Mouse (Mus musculus) layer of hippocampus, adult 11-12 months (tissue): ENCODE measurements at regions not wholly inside any gene's neighbourhood (a gene's known extent, or its start where the extent isn't known, plus 50 kb on each side); places are given as distances from the start of the nearest gene placed in this dataset.

ENCODE experiments used
- DNase-seq: peaks from one replicate; pipeline ENCODE4 v3.0.0; 2022; ENCODE audit warnings: low spot score

DNA sequence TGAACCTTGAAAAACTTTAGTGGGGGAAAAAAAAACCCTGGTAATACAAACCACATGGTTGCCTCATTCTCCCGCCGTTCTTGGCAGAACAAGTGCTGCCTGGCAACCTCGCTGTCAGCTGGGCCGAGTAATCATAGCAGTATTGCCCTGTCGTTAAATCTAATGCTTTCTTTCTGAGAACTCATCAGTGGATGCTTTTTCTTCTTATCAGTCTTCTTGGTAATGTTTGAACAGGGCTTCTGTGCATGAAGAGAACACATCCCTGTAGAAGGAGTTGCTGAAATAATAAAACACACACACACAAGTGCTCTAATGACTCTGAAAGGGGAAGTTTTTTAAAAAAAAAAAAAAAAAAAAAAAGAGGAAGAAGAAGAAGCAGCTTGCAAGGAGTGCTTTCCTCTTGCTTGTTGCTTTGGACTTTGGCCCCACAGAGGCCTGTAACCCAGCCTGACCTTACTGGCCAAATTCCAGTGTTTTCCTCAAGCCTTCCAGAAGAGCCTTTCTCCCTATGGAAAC, 200.9 kb upstream of the Cited2 start:
- peak; percentile 50 for DNase-seq

DNA sequence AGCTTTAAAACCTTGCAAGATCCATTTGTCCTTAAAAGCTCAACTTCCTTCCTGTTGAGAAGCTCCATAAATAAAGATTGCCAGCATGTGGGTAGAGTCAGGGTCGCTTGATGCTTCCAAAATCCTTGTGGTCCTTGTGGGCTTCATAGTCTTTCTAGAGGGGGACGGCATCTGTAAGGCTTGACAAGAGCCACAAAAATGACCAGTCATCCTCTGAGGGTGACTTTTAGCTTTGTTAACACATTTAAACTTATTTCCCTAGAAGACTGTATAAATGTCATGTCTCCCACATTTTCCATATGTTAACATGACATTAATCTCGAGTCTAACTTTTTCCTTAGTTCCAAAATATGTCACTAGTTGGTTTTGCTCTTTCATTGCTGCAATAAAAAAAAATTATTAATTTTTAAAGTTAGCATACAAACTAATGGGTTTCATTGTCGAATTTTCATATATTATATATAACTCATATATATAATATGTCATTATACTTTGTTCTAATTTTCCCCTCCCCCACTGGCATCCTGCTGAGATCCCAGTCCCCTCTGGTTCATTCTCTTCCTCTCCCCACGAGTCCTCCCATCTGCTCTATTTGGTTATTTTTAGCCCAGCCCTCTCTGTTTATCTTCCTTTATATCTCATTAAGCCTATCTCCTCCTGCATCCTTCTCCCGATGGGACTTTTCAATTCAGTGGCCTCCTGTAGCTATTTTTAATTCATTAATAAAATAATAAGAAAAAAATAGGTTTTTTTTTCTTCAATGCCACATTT, 199.3 kb upstream of the Cited2 start:
- DNase-seq: no peak

- DNase-seq: no peak
These were observed 195.8 kb upstream of the Cited2 start for GRCm38 (mm10) chr10:17527151-17527737.

DNA sequence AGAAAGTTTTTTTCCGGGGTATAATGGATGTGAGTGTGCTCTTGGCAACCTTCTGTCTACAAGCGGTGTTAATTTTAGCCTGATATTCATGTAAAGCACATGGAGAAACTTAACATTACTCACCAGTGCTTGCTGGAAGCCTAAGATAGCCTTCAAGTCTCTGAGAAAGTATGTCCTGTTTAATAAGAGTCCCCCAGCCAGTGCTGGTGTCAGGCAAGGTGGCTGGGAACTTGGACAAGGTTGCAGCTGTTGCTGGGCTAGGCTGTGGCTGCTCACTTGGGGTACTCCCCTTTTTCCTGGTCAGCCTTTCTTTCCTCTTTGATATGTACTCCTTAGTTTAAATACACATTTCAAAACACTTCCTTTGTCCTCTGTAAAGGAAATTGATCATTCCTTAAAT, 194.9 kb upstream of the Cited2 start:
- no peak for DNase-seq

DNA sequence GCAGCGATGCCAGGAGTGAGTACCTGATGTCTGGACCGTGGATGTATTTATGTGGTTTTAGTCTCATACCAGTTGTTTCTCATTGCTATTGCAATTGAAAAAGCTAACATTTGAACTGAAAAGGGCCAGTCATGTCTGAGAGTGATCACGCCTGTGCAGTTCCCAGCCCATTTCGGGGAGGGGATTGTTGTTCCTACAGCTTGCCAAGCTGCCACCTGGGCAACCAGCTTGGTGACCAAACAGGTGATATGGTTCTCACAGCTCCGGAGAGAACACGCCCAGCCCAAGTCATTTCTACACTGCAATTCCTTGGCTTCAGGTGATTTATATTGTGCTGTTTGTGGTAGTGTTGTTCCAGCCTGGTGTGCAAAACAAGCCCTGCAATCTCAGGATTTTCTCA, 194.2 kb upstream of the Cited2 start:
- no peak for DNase-seq

- no peak for DNase-seq
These were observed 193.0 kb upstream of the Cited2 start for GRCm38 (mm10) chr10:17529851-17530509.

DNA sequence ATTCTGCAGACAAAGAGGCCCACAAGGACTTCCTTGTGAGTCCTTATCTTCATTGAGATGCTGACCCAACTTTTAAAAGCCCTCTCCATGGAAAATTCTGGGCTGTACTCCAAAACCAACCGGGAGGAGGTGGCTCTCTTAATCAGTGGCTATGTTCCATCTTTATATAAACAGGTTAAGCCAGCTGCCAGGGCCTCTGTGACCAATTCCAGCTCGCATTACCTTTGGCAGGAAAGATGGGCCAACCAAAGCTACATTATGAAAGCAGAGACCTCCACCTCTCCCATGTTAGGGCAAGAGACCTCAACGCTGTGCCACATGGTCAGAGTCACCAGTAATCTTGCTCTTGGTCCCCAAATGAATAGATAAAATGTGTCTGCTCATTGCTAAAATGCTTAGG, 192.0 kb upstream of the Cited2 start:
- no peak for DNase-seq

GRCm38 (mm10) chr10:17538944-17539533, 184.0 kb upstream of the Cited2 start:
- DNase-seq: no peak

GRCm38 (mm10) chr10:17540404-17541375, 182.3 kb upstream of the Cited2 start:
- no peak for DNase-seq

DNA sequence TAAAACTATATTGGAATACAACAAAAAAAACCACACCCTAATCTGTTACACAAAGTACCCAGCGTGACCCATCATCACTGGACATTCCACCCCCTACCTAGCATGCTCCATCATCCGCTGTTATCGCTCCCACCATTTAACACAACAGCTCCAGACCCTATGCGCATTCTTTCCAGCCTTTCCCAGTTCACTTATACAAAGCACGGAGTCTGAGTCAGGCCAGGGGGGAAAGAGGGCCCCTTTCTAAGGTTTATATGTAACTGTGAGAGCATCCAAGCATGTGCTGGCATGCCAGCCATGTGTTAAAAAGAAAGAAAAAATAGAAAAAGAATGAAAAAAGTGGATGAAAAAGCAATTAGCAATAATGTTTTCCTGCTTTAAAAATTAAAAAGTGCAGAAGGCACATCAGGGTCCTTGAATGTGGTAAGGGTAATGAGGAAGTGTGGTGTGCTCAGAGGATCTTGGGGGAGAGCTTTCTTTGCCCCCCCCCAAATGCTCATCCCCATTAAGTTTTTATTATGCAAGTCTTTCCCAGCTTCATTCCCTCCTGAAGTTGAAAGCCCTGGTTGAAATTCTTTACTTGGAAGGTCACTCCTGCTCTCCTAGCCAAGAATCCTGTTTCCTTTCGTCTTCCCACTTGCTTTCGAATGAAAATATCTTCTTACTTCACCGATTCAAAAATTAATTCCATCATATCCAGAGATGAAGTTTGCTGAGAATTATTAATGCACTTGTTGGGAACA, 180.7 kb upstream of the Cited2 start:
- DNase-seq: no peak

DNA sequence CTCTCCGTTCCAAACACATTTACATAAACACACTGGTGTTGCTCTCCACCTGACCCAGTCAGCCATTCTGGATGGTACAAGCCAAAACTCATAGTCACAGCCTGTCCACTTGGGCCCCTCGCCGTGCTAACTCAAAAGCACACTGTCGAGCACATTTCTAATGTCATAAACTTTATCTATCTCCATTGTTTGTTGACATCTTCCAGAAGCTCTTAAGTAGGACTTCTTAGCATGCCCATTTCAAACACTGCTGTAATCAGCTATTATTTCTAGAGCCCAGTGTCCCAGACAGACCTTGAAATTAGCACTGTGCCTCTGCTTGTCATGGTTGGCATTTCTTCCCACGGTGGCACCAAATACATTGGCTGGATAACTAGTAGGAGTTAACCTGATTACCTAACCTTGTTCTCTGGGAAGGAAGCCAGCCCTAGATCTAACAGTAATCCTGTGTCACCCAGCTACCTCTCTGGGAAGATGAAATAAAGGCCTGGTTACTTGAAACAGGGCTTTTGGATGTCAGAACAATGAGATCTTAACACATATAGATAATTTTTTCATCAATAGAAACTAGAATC, 180.1 kb upstream of the Cited2 start:
- DNase-seq: no peak

GRCm38 (mm10) chr10:17545291-17545690, 177.7 kb upstream of the Cited2 start:
- no peak for DNase-seq

DNA sequence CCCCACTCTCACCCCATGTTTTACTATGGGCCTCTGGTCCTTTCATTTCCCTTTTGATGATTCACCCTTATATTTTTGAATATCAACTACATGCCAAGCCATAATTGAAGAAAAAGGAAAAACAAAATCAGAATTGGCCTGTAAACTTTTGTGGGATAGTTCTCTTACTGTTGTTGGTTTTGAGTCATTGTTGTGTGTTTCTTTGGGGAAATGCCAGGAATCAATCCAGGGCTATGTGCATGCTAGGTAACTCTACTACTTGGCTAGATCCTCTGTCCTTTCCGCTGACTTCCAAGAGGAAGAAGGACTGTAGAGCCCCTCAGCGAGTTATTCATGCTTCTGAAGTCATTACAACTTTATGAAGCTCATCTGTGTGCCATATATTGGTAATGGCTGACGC, 175.0 kb upstream of the Cited2 start:
- no peak for DNase-seq

DNA sequence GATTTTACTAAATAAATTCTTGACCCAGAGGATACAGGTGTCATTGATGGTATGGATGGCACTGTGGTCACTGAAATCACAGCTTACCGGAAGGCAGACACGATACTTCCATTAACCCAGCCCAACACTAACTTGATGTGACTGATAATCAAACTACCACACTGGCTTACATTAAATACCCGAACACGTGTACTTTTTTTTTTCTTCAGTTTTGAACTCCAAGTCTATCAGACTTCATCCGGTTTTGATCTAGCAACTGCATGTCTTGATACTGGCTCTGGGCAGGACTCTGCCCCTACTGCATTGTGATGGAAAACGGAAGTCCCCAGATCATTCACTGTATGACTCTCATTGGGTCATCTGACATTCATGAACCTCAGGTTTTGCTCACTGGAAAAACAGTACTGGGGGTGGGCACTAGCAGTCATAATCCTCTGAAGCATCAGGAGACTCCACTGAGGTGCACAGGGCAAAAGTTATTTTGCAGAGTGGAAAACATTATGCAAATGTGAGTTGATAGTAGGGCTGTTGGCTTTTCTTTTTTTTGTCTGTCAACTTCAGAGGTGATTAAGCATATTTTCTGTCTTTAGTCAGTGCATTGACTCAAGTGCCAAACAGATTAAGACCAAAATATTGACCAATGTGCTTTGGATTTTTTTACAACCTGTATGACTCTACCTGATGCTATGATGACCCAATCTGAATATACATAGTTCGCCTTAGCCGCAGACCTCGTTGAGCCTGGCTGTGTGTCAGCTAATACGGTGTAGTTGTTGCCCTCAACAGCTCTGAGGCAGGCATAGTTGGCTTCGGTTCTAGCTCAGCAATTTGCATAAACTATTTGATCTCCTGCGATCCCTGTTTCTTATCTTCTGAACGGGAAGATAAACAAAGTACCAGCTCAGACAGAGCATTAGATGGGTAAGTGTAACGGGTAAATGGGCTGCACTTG, 174.1 kb upstream of the Cited2 start:
- no peak for DNase-seq

DNA sequence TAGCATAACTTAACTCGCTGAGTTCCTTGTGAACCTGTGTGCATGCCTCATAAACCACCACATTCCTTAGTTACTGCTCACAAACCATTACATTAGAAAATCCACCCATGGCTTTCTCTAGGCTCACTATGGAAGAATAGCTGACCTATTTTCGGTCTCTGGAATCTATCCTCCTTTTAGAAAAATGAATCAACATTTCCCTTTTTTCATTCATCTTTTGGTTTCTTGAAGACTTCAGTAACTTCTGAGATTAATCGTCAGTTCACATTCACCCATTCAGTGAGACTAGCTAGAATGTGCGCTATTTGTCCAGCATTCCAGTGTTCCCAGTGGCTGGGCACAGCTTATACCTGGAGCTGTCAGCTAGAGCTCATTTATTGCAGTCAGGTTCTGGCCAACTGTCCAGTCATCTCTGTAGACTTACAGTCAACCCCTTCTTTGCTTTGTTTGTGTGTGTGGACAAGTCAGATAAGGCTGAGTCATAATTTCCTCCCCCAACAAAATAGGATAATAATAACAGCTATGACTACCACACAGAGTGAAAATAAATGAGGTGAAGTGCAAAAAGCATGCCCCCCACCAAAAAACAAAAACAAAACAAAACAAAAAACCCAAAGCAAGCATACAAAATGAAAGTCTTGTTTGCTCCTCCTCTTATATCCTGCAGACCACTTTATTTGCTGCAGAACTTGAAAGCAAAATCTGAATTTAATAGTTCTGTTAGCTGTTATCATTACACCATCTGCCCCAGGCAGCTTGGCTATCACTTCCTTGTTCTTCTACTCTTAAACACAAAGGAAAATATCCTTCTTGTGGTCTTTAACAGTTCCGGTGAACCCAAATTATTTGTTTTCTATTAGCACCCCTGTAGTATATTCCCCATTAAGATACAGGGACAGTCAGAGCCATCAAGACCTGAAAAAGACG, 173.0 kb upstream of the Cited2 start:
- no peak for DNase-seq

DNA sequence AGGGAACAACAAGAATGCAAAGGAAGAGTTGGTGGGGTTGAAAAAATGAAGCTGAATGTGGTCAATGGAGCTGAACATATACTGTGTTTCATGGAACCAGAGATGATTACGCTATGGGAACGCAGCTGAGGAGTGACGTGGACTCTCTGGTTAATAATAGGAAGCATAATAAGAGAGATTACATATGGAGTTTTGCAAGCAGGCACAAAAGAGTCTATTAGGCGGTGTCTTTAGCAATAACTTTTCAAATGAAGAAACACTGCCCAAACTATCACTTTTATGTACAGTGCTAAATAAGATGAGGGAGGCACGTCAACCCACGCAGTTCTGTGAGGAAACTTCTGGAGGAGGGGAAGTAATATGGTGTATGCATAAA, 172.4 kb upstream of the Cited2 start:
- DNase-seq: no peak

DNA sequence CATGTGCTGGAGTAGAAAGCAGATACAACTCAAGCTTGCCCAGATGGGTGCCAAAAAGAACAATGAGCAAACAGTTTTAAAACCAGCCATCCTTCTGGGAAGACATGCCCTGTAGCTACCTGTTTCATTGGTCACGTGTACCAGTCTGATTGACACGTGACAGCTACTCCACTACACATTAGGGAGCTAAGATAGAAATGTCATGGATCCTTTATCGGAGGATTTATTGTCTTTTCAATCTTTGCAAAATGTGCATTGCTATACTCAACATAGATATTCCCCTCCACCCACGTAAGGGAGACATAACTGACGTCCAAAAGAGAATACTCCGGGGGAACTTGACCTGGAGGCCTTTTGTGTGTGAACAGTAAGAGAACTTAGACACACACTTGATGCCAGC, 171.1 kb upstream of the Cited2 start:
- DNase-seq: no peak

GRCm38 (mm10) chr10:17552277-17552676, 170.7 kb upstream of the Cited2 start:
- DNase-seq: no peak
